Mouse (Mus musculus) myocyte (in vitro differentiated cells): Measurements from ENCODE around the gene Crebl2. TPM values are rescaled to one million over a fixed set of nuclear protein-coding genes. Genes with fewer than 3 reads are reported as not detected.

Experiments
- H3K27me3 ChIP-seq: one replicate; pipeline ENCODE4 v1.6.1; 2011; ENCODE audit not compliant: control insufficient read depth, insufficient read depth, insufficient read length
- H3K36me3 ChIP-seq: one replicate; pipeline ENCODE4 v1.6.1; 2011; ENCODE audit not compliant: control insufficient read depth, insufficient read depth
- H3K4me2 ChIP-seq: one replicate; pipeline ENCODE4 v1.6.1; 2011; ENCODE audit warnings: low read depth, control low read depth
- H3K4me3 ChIP-seq: one replicate; pipeline ENCODE4 v1.5.1; 2011; ENCODE audit warnings: mild to moderate bottlenecking, control low read depth, moderate library complexity
- H3K79me2 ChIP-seq: one replicate; pipeline ENCODE4 v1.6.1; 2011; ENCODE audit not compliant: control insufficient read depth, insufficient read depth
- H3ac ChIP-seq: one replicate; pipeline ENCODE4 v1.6.1; 2011; ENCODE audit not compliant: control insufficient read depth, insufficient read length
- CEBPB ChIP-seq: IDR thresholded peaks from 2 replicates; pipeline ENCODE4 v1.6.1; 2011; ENCODE audit warnings: mild to moderate bottlenecking, moderate library complexity; ENCODE audit not compliant: poor library complexity, insufficient read depth, severe bottlenecking
- E2F4 ChIP-seq: IDR thresholded peaks from one replicate; pipeline ENCODE4 v1.6.1; 2011; ENCODE audit warnings: mild to moderate bottlenecking, control low read depth, moderate library complexity; ENCODE audit not compliant: insufficient read depth
- MAX ChIP-seq: IDR thresholded peaks from one replicate; pipeline ENCODE4 v1.6.1; 2011; ENCODE audit warnings: low read depth, mild to moderate bottlenecking, control low read depth
- MYOD1 ChIP-seq, 3 experiments: IDR thresholded peaks; one replicate each; pipeline ENCODE4 v1.6.1; 2011; ENCODE audit warnings: control low read depth in 2 of 3, low read depth in 2 of 3, mild to moderate bottlenecking in 2 of 3, moderate library complexity in 1 of 3; ENCODE audit not compliant: insufficient read length in 2 of 3, control insufficient read depth in 1 of 3
- MYOG ChIP-seq, 3 experiments: IDR thresholded peaks; one replicate each; pipeline ENCODE4 v1.6.1; 2011; ENCODE audit warnings: control low read depth in 2 of 3, low read depth in 2 of 3, mild to moderate bottlenecking in 2 of 3; ENCODE audit not compliant: insufficient read length in 2 of 3, control insufficient read depth in 1 of 3, insufficient read depth in 1 of 3
- POLR2A ChIP-seq: IDR thresholded peaks from one replicate; pipeline ENCODE4 v1.6.1; 2011; ENCODE audit warnings: low read depth, mild to moderate bottlenecking, control low read depth, moderate library complexity; ENCODE audit not compliant: insufficient read length
- POLR2AphosphoS2 ChIP-seq: IDR thresholded peaks from one replicate; pipeline ENCODE4 v1.6.1; 2011; ENCODE audit warnings: low read depth, control low read depth; ENCODE audit not compliant: insufficient read length
- REST ChIP-seq: IDR thresholded peaks from one replicate; pipeline ENCODE4 v1.6.1; 2011; ENCODE audit warnings: mild to moderate bottlenecking, control low read depth, moderate library complexity; ENCODE audit not compliant: insufficient read depth, insufficient read length
- SRF ChIP-seq: IDR thresholded peaks from one replicate; pipeline ENCODE4 v1.6.1; 2011; ENCODE audit warnings: low read depth; ENCODE audit not compliant: control insufficient read depth, insufficient read length
- TCF12 ChIP-seq: IDR thresholded peaks from one replicate; pipeline ENCODE4 v1.6.1; 2011; ENCODE audit warnings: mild to moderate bottlenecking, control low read depth; ENCODE audit not compliant: poor library complexity, insufficient read depth, severe bottlenecking
- TCF3 ChIP-seq: IDR thresholded peaks from one replicate; pipeline ENCODE4 v1.6.1; 2011; ENCODE audit warnings: low read depth, control low read depth; ENCODE audit not compliant: insufficient read length
- USF1 ChIP-seq: IDR thresholded peaks from one replicate; pipeline ENCODE4 v1.6.1; 2011; ENCODE audit warnings: low read depth, mild to moderate bottlenecking, control low read depth, moderate library complexity
- polyA plus RNA-seq: library from polyadenylated mRNA; unstranded; fragments of >200 nt; fragmentation: generic; extraction: Trizol; gene quantifications from one replicate; pipeline ENCODE4 v1.2.1, GENCODE M21; 2012; ENCODE audit warnings: missing spikeins

Gene Crebl2
- polyA plus RNA-seq, 1 experiment: 1.5 TPM

GRCm38 (mm10) chr6:134855926-134856325, 26.0 kb downstream of the Crebl2 start:
- Histone ChIP-seq H3K79me2 (no peaks in the 10 kb centered on the region), H3K4me3 (no peak overlapping the region), H3K27me3 (no peaks in the 10 kb centered on the region), H3K36me3 (no peaks in the 10 kb centered on the region), H3K4me2 (no peak overlapping the region), H3ac (no peak overlapping the region)
- no peak for TF ChIP-seq CEBPB
- TF ChIP-seq POLR2AphosphoS2: no peak
- no peak for TF ChIP-seq MYOD1 (IDR thresholded peaks at IDR 0.05; ENCODE audit: control insufficient read depth in 1 of 3, insufficient read length in 2 of 3, low read depth in 2 of 3)
- no peak for TF ChIP-seq MAX
- no peak for TF ChIP-seq POLR2A
- no peak for TF ChIP-seq E2F4
- no peak for TF ChIP-seq MYOG (IDR thresholded peaks at IDR 0.05; ENCODE audit: control insufficient read depth in 1 of 3, insufficient read depth in 1 of 3, insufficient read length in 2 of 3, low read depth in 2 of 3)
- TF ChIP-seq USF1: no peak
- no peak for TF ChIP-seq SRF
- TF ChIP-seq REST: no peak

- Histone ChIP-seq H3K4me3 (no peak overlapping the region), H3ac (no peak overlapping the region), H3K27me3 (no peaks in the 10 kb centered on the region), H3K4me2 (no peak overlapping the region), H3K36me3 (no peaks in the 10 kb centered on the region), H3K79me2 (no peaks in the 10 kb centered on the region)
- TF ChIP-seq TCF3: no peak
- no peak for TF ChIP-seq MAX
- no peak for TF ChIP-seq USF1
- TF ChIP-seq POLR2AphosphoS2: no peak
- TF ChIP-seq MYOG (IDR thresholded peaks at IDR 0.05; ENCODE audit: control insufficient read depth in 1 of 3, insufficient read depth in 1 of 3, insufficient read length in 2 of 3, low read depth in 2 of 3): no peak
- no peak for TF ChIP-seq MYOD1 (IDR thresholded peaks at IDR 0.05; ENCODE audit: control insufficient read depth in 1 of 3, insufficient read length in 2 of 3, low read depth in 2 of 3)
- no peak for TF ChIP-seq TCF12
- TF ChIP-seq POLR2A: no peak
- no peak for TF ChIP-seq E2F4
- TF ChIP-seq SRF: no peak
Measured at GRCm38 (mm10) chr6:134859021-134859420, 29.1 kb downstream of the Crebl2 start.

GRCm38 (mm10) chr6:134860275-134860674, 30.3 kb downstream of the Crebl2 start:
- Histone ChIP-seq H3K4me2 (no peak overlapping the region), H3K79me2 (no peaks in the 10 kb centered on the region), H3K4me3 (no peak overlapping the region), H3K27me3 (no peaks in the 10 kb centered on the region), H3ac (no peak overlapping the region), H3K36me3 (no peaks in the 10 kb centered on the region)
- TF ChIP-seq POLR2AphosphoS2 (no peak), REST (no peak), TCF3 (no peak), MAX (no peak), MYOD1 (IDR thresholded peaks at IDR 0.05; ENCODE audit: control insufficient read depth in 1 of 3, insufficient read length in 2 of 3, low read depth in 2 of 3) (no peak), POLR2A (no peak), TCF12 (no peak), CEBPB (no peak), MYOG (IDR thresholded peaks at IDR 0.05; ENCODE audit: control insufficient read depth in 1 of 3, insufficient read depth in 1 of 3, insufficient read length in 2 of 3, low read depth in 2 of 3) (no peak), E2F4 (no peak), SRF (no peak), USF1 (no peak)

GRCm38 (mm10) chr6:134861386-134861785, 31.4 kb downstream of the Crebl2 start:
- TF ChIP-seq MYOD1 (IDR thresholded peaks at IDR 0.05; ENCODE audit: control insufficient read depth in 1 of 3, insufficient read length in 2 of 3, low read depth in 2 of 3) (no peak), POLR2A (no peak), TCF12 (no peak), SRF (no peak), REST (no peak), USF1 (no peak)
- Histone ChIP-seq H3K79me2 (no peaks in the 10 kb centered on the region), H3K27me3 (no peaks in the 10 kb centered on the region)

GRCm38 (mm10) chr6:134862671-134863104, 32.7 kb downstream of the Crebl2 start:
- H3K4me3 ChIP-seq: no peak overlapping the region
- H3K79me2 ChIP-seq: no peaks in the 10 kb centered on the region
- H3K4me2 ChIP-seq: peak overlapping the region; percentile 72
- no peaks in the 10 kb centered on the region for H3K27me3 ChIP-seq
- H3K36me3 ChIP-seq: no peaks in the 10 kb centered on the region
- H3ac ChIP-seq: no peak overlapping the region
- TF ChIP-seq POLR2A (no peak), CEBPB (no peak), USF1 (peak; percentile 55)

More at GRCm38 (mm10) chr6:134861386-134861785, 31.4 kb downstream of the Crebl2 start:
- H3K4me3 ChIP-seq: no peak overlapping the region
- H3ac ChIP-seq: no peak overlapping the region
- H3K36me3 ChIP-seq: no peaks in the 10 kb centered on the region
- no peak overlapping the region for H3K4me2 ChIP-seq
